Mouse (Mus musculus) forebrain, postnatal 0 days (tissue): ENCODE measurements around the gene Eloa. TPM values are rescaled to one million over a fixed set of nuclear protein-coding genes. Genes with fewer than 3 reads are reported as not detected.
"Not testable (repeated sequence)": the region's sequence is repeated elsewhere in the genome, so short reads cannot be mapped to it uniquely, and the experiment has no call there.

Source experiments
- ATAC-seq: fragments of 200-750 bp; cut with Nextera tagmentation; 2 replicates; pipeline ENCODE4 v1.8.0; 2017; ENCODE audit warnings: mild to moderate bottlenecking, moderate library complexity
- DNase-seq: peaks from one replicate; pipeline ENCODE4 v3.0.0-alpha.2; 2015
- H3K27ac ChIP-seq: fragments of 300-500 bp; sonication (generic); 2 replicates; pipeline ENCODE4 v1.5.1; 2014; ENCODE audit warnings: low read depth, mild to moderate bottlenecking, antibody characterized with exemption, low read length, moderate library complexity, mixed read lengths
- H3K27me3 ChIP-seq: fragments of 300-500 bp; sonication (generic); 2 replicates; pipeline ENCODE4 v1.6.1; 2014; ENCODE audit warnings: mild to moderate bottlenecking, low read length, mixed read lengths; ENCODE audit not compliant: insufficient read depth
- H3K36me3 ChIP-seq: fragments of 300-500 bp; sonication (generic); 2 replicates; pipeline ENCODE4 v1.6.1; 2014; ENCODE audit warnings: mild to moderate bottlenecking, moderate library complexity; ENCODE audit not compliant: insufficient read depth
- H3K4me1 ChIP-seq: fragments of 300-500 bp; sonication (generic); 2 replicates; pipeline ENCODE4 v1.6.1; 2014; ENCODE audit warnings: antibody characterized with exemption; ENCODE audit not compliant: insufficient read depth
- H3K4me2 ChIP-seq: fragments of 300-500 bp; sonication (generic); 2 replicates; pipeline ENCODE4 v1.6.1; 2014; ENCODE audit warnings: low read depth, mild to moderate bottlenecking, moderate library complexity
- H3K4me3 ChIP-seq: fragments of 300-500 bp; sonication (generic); 2 replicates; pipeline ENCODE4 v1.5.1; 2014; ENCODE audit warnings: low read depth, low read length, mixed read lengths
- H3K9ac ChIP-seq: fragments of 300-500 bp; sonication (generic); 2 replicates; pipeline ENCODE4 v1.6.1; 2014; ENCODE audit warnings: mild to moderate bottlenecking
- H3K9me3 ChIP-seq: fragments of 300-500 bp; sonication (generic); 2 replicates; pipeline ENCODE4 v1.6.1; 2016; ENCODE audit warnings: low read length
- CTCF ChIP-seq: sonication (generic); IDR thresholded peaks from 2 replicates; pipeline ENCODE4 v1.5.1; 2016; ENCODE audit warnings: antibody characterized with exemption, control low read depth, low read depth
- WGBS: fragments of 180-500 bp; shearing (Covaris S2); extraction: QIAGEN DNeasy Blood & Tissue Kit; methylation state at CpG from one replicate; pipeline ENCODE4 v1.1.7; 2014; 5-methylcytosine and 5-hydroxymethylcytosine counted together
- polyA plus RNA-seq: library from polyadenylated mRNA; unstranded; fragments of >200 nt; fragmentation: Nextera tagmentation; extraction: Ambion mirVana; gene quantifications from 2 replicates; pipeline ENCODE4 v1.2.1, GENCODE M21; 2015
- total RNA-seq: library from RNA; depleted of rRNA; stranded (reverse); fragments of >200 nt; gene quantifications from 2 replicates; pipeline ENCODE4 v1.2.3, GENCODE M21; 2014; rRNA removed

The Eloa gene
- total RNA-seq (32.2 and 36.7 TPM in 2 replicates), polyA plus RNA-seq (17.2 and 21.3 TPM in 2 replicates)

DNA sequence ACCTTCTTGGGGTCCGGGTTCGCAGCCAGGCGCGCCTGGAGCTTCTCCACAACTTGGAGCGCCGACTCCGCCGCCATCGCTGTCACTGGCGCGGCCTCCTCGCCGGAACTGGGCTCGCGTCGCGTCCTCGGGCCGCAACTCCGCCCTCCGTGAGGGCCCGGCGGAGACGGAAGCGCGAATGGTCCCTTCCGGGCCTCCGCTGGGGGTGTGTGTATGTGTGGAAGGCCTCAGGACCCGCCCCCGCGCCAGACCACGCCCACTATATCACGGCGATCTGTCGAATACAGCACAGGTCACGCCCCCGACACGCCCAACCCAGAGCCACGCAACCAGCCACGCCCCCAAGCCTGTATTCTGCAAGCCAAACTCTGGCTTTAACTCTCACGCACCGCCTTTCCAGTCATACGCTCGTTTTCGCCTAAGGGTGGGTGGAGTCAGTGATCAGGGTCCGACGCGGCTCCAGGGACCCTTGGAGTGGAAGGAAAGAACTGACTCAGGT lies at the start of gene Eloa:
Gene Eloa (minus strand): TSS at position 215 of the 499 bp plus-strand sequence.
- ATAC-seq (peak; percentile 99), DNase-seq (peak; percentile 95)
- Histone ChIP-seq H3K9me3 (no peaks in the 10 kb centered on the region), H3K9ac (peak within 1 kb of the TSS; percentile 85), H3K4me1 (peaks cover 6% of the 10 kb centered on the region), H3K27me3 (no peaks in the 10 kb centered on the region), H3K4me3 (peak within 1 kb of the TSS; percentile 92), H3K4me2 (peak within 1 kb of the TSS; percentile 96), H3K27ac (peak within 1 kb of the TSS; percentile 87), H3K36me3 (no peaks in the 10 kb centered on the region)
- under 1% methylated on average over 48 of the region's 48 CpGs for WGBS
- TF ChIP-seq CTCF: no peak

DNA sequence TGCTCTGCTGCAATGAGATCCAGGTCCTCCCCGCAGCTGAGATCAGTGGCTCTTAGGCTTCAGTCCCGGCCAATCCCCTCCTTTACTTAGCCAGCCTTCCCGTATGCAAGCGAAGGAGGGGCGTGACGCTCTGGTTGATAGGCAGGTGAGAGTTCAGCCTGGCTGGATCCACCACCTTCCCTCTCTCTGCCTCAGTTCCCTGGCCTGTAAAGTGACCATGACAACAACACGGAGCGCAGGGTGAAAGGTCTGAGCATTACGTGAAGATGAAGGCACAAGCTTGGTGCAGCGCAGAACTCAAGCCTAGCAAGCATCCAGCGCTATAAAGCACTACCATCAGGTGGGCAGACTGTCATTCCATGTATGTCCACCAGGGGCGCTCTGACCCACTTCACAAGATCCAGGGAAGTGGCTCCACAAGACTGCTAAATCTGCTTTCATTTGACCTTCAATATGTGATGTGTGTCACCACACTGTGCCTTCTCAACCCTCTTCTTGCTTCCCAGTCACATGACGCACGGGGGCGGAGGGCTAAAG lies 49.7 kb upstream of the Eloa start:
- H3K27ac ChIP-seq: no peak overlapping the region
- no peaks in the 10 kb centered on the region; the same call in 1 of the 2 replicates for H3K27me3 ChIP-seq
- H3K4me3 ChIP-seq: no peak overlapping the region
- peak; percentile 99 for TF ChIP-seq CTCF
- H3K9ac ChIP-seq: no peak overlapping the region
- peak overlapping the region; percentile 16; the same call in 1 of the 2 replicates for H3K4me2 ChIP-seq
- WGBS: 2% methylated on average over 15 of the region's 15 CpGs
- ATAC-seq: peak; percentile 69
- no peaks in the 10 kb centered on the region for H3K9me3 ChIP-seq
- peak; percentile 83 for DNase-seq
- no peaks in the 10 kb centered on the region for H3K4me1 ChIP-seq
- no peaks in the 10 kb centered on the region for H3K36me3 ChIP-seq

DNA sequence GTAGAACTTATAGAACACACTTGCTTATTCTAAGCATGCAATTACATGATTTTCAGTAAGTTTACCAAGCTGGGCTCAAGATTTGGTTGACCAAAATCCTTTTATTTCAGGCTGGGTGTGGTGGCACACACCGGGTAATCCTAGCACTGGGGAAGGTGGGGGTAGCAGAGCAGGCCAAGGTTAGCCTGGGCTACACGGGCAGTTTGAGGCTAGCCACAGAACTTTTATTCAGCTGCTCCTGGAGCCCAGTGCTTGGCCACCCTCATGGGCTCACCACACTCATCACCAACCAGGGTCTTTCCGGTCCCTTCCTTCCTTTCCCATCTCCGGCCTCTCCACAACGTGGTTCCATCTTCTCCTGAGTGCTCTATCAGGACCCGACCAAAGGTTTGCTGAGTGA lies 49.0 kb upstream of the Eloa start:
- ATAC-seq: no peak
- Histone ChIP-seq H3K9ac (no peak overlapping the region), H3K4me3 (no peak overlapping the region), H3K27me3 (no peaks in the 10 kb centered on the region; the same call in 1 of the 2 replicates), H3K36me3 (no peaks in the 10 kb centered on the region), H3K4me2 (no peak overlapping the region), H3K9me3 (no peaks in the 10 kb centered on the region), H3K4me1 (no peaks in the 10 kb centered on the region), H3K27ac (no peak overlapping the region)
- TF ChIP-seq CTCF: no peak
- DNase-seq: no peak
- WGBS: 63% methylated on average over 6 of the region's 6 CpGs

DNA sequence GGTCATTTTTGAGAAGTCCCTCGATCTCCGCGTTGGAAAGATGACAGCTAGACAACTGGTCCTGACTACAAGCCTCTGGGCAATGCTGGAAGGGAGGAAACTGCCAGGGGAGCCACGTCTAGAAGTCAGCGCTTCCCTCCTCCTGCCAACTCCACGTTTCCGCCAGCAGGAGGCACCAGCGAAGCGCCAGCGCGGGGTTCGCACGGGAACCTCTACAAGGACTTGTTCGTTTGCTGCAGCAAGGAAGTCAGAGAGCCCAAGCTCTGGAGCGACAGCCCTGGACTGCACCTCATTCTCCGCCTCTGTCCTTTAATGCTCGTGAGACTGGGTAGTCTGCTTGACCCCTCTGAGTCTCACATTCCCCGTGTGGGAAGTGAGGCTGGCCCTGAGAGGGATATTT lies 48.4 kb upstream of the Eloa start:
- DNase-seq (peak; percentile 86), ATAC-seq (peak; percentile 71)
- 2% methylated on average over 18 of the region's 18 CpGs for WGBS
- no peak overlapping the region for H3K9ac ChIP-seq
- no peaks in the 10 kb centered on the region; the same call in 1 of the 2 replicates for H3K27me3 ChIP-seq
- H3K4me3 ChIP-seq: no peak overlapping the region
- H3K4me2 ChIP-seq: no peak overlapping the region
- no peaks in the 10 kb centered on the region for H3K9me3 ChIP-seq
- peak; percentile 95 for TF ChIP-seq CTCF
- no peaks in the 10 kb centered on the region for H3K4me1 ChIP-seq
- no peak overlapping the region for H3K27ac ChIP-seq
- H3K36me3 ChIP-seq: no peaks in the 10 kb centered on the region

- no peak for TF ChIP-seq CTCF
- H3K27ac ChIP-seq: no peak overlapping the region
- no peaks in the 10 kb centered on the region for H3K4me1 ChIP-seq
- no peak overlapping the region for H3K4me2 ChIP-seq
- H3K36me3 ChIP-seq: no peaks in the 10 kb centered on the region
- H3K27me3 ChIP-seq: no peaks in the 10 kb centered on the region; the same call in 1 of the 2 replicates
- no peak overlapping the region for H3K4me3 ChIP-seq
- H3K9me3 ChIP-seq: no peaks in the 10 kb centered on the region
- ATAC-seq (no peak), DNase-seq (no peak)
- H3K9ac ChIP-seq: no peak overlapping the region
- WGBS: 76% methylated on average over 4 of the region's 4 CpGs
Observed at GRCm38 (mm10) chr4:136069313-136069712, 47.8 kb upstream of the Eloa start.

- Histone ChIP-seq H3K27me3 (no peaks in the 10 kb centered on the region), H3K4me2 (no peak overlapping the region), H3K36me3 (no peaks in the 10 kb centered on the region), H3K27ac (no peak overlapping the region), H3K9me3 (no peaks in the 10 kb centered on the region), H3K4me1 (no peaks in the 10 kb centered on the region), H3K4me3 (no peak overlapping the region), H3K9ac (no peak overlapping the region)
- ATAC-seq (no peak), DNase-seq (no peak)
- no peak for TF ChIP-seq CTCF
- 98% methylated on average over 4 of the region's 4 CpGs for WGBS
Observed at GRCm38 (mm10) chr4:136063143-136063542, 41.6 kb upstream of the Eloa start.

DNA sequence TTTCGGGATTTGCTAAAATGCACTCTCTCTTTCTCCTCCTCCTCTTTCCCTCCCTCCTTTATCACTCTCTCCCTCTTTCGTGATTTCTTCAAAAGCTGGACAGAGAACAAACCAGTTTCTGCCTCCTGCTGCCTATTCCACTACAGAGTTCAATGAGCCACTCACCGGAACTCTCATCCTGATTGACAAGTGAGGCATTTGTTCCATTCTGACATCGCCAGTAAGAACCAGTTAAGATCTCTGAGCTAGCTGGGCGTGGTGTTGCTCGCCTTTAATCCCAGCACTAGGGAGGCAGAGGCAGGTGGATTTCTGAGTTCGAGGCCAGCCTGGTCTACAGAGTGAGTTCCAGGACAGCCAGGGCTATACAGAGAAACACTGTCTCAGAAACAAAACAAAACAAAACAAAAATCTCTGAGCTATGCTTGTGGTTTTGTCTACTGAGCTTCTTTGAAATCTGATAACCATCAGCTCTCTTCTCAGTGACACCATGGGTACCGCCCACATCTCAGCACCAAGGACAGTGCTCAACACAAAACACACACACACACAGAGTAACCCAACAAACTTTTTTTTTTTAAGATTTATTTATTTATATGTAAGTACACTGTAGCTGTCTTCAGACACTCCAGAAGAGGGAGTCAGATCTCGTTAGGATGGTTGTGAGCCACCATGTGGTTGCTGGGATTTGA lies 38.4 kb upstream of the Eloa start:
- ATAC-seq, H3K36me3 ChIP-seq, H3K27ac ChIP-seq, H3K9me3 ChIP-seq, H3K4me2 ChIP-seq, H3K4me1 ChIP-seq, DNase-seq, H3K9ac ChIP-seq, H3K27me3 ChIP-seq, H3K4me3 ChIP-seq: not testable (repeated sequence)
- WGBS: 61% methylated on average over 9 of the region's 9 CpGs
